Mouse (Mus musculus) intestine, postnatal 0 days (tissue): ENCODE results near the gene Krt222. TPM values are rescaled to one million over a fixed set of nuclear protein-coding genes. Genes with fewer than 3 reads are reported as not detected.
A peak's percentile ranks its signal among the peaks of the same experiment; 100 is the strongest.

Experiments
- ATAC-seq: fragments of 200-750 bp; cut with Nextera tagmentation; 2 replicates; pipeline ENCODE4 v1.8.0; 2017; ENCODE audit warnings: mild to moderate bottlenecking, moderate TSS enrichment, moderate library complexity
- H3K27ac ChIP-seq: fragments of 300-500 bp; sonication (generic); 2 replicates; pipeline ENCODE4 v1.5.1; 2014; ENCODE audit warnings: mild to moderate bottlenecking, low read depth, low read length, moderate library complexity
- H3K27me3 ChIP-seq: fragments of 300-500 bp; sonication (generic); replicated peaks from 2 replicates; pipeline ENCODE4 v1.6.1; 2014; ENCODE audit warnings: low read length, mixed read lengths; ENCODE audit not compliant: control insufficient read depth, insufficient read depth
- H3K36me3 ChIP-seq: fragments of 300-500 bp; sonication (generic); 2 replicates; pipeline ENCODE4 v1.6.1; 2014; ENCODE audit warnings: mild to moderate bottlenecking, moderate library complexity; ENCODE audit not compliant: control insufficient read depth, insufficient read depth
- H3K4me1 ChIP-seq: fragments of 300-500 bp; sonication (generic); replicated peaks from 2 replicates; pipeline ENCODE4 v1.6.1; 2014; ENCODE audit warnings: antibody characterized with exemption, low read length, mixed read lengths; ENCODE audit not compliant: control insufficient read depth, insufficient read depth
- H3K4me2 ChIP-seq: fragments of 300-500 bp; sonication (generic); replicated peaks from 2 replicates; pipeline ENCODE4 v1.6.1; 2014; ENCODE audit warnings: low read depth, mild to moderate bottlenecking, moderate library complexity
- H3K4me3 ChIP-seq: fragments of 300-500 bp; sonication (generic); 2 replicates; pipeline ENCODE4 v1.5.1; 2014; ENCODE audit warnings: low read depth, low read length
- H3K9ac ChIP-seq: fragments of 300-500 bp; sonication (generic); 2 replicates; pipeline ENCODE4 v1.6.1; 2014; ENCODE audit warnings: mild to moderate bottlenecking, low read depth, low read length
- H3K9me3 ChIP-seq: fragments of 300-500 bp; sonication (generic); 2 replicates; pipeline ENCODE4 v1.6.1; 2016; ENCODE audit warnings: mixed run types; ENCODE audit not compliant: control insufficient read depth
- CTCF ChIP-seq: sonication (generic); IDR thresholded peaks from 2 replicates; pipeline ENCODE4 v1.5.1; 2016; ENCODE audit warnings: low read depth, mild to moderate bottlenecking, control low read depth, antibody characterized with exemption, moderate library complexity
- WGBS: fragments of 180-500 bp; shearing (Covaris S2); extraction: QIAGEN DNeasy Blood & Tissue Kit; methylation state at CpG from one replicate; pipeline ENCODE4 v1.1.7; 2014; 5-methylcytosine and 5-hydroxymethylcytosine counted together
- polyA plus RNA-seq: library from polyadenylated mRNA; unstranded; fragments of >200 nt; fragmentation: Nextera tagmentation; extraction: Ambion mirVana; gene quantifications from 2 replicates; pipeline ENCODE4 v1.2.1, GENCODE M21; 2015

Gene Krt222
- polyA plus RNA-seq, 1 experiment from 2014 or later, result 0.61 TPM

DNA sequence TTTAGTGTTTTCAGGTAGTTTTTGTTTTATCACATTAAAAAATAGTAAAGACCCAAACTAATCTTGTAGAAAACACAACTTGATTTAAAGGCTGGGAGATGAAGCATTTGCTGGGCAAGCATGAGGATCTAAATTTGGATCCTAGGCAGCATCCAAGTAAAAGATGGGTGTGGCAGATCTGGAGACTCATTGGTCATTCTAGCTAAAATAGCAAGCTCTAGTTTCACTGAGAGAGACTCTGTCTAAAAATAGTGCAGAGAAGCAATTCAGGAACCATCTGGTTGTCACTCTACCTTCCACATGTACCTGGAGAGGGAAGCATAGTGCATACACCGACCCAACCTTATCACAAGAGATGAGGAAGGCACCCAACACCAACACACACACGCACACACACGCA, 27.7 kb downstream of the Krt222 start:
- Histone ChIP-seq H3K36me3 (peaks cover 75% of the 10 kb centered on the region), H3K9ac (no peak overlapping the region)
- no peak for ATAC-seq

GRCm38 (mm10) chr11:99212693-99213092, 31.2 kb downstream of the Krt222 start:
- Histone ChIP-seq H3K36me3 (peaks cover 69% of the 10 kb centered on the region), H3K4me1 (no peaks in the 10 kb centered on the region), H3K9ac (no peak overlapping the region), H3K4me2 (no peak overlapping the region), H3K27me3 (no peaks in the 10 kb centered on the region), H3K9me3 (no peaks in the 10 kb centered on the region), H3K4me3 (no peak overlapping the region), H3K27ac (no peak overlapping the region)
- WGBS, result 74% methylated on average over 7 of the region's 7 CpGs
- no peak for TF ChIP-seq CTCF
- no peak for ATAC-seq

More for the DNA sequence above, 27.7 kb downstream of the Krt222 start:
- H3K4me3 ChIP-seq, result no peak overlapping the region
- no peaks in the 10 kb centered on the region for H3K9me3 ChIP-seq
- H3K4me2 ChIP-seq, result no peak overlapping the region
- H3K27ac ChIP-seq, result no peak overlapping the region
- no peak for TF ChIP-seq CTCF
- no peaks in the 10 kb centered on the region for H3K27me3 ChIP-seq
- WGBS, result 97% methylated on average over 3 of the region's 3 CpGs
- H3K4me1 ChIP-seq, result no peaks in the 10 kb centered on the region

- H3K9me3 ChIP-seq, result no peaks in the 10 kb centered on the region
- H3K27ac ChIP-seq, result no peak overlapping the region
- no peak for ATAC-seq
- no peaks in the 10 kb centered on the region for H3K4me1 ChIP-seq
- TF ChIP-seq CTCF, result no peak
- H3K4me3 ChIP-seq, result no peak overlapping the region
- 42% methylated on average over 2 of the region's 2 CpGs for WGBS
- H3K9ac ChIP-seq, result no peak overlapping the region
- H3K36me3 ChIP-seq, result peaks cover 62% of the 10 kb centered on the region
- H3K27me3 ChIP-seq, result no peaks in the 10 kb centered on the region
- H3K4me2 ChIP-seq, result no peak overlapping the region
These were observed 31.9 kb downstream of the Krt222 start for GRCm38 (mm10) chr11:99211964-99212363.

DNA sequence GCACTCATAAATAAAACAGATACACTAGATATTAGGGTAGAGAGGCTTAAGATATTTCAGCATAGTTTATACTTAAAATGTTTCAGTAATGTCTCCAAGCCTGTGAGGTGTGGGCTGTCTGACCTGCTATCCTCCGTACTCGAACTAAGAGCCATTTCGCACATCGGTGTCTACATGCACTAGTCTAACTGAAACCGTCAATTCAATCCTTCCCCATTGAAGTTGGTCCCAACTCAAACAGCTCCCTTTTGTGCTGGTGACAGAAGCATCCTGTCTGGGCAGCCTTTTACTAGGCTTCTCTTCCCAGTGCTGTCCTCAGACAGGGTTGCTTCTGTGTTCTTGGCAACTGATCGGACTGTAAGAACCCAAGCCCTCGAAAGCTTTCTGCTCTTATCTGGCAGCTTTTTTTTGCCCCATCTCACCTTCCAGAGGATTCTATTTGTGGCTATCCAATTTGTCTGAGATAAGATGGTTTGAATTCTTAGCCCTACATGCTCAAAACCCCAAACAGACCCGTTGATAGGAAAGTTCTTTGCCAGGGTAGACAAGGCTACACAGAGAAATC, 35.7 kb downstream of the Krt222 start:
- no peak overlapping the region for H3K4me2 ChIP-seq
- WGBS, result 77% methylated on average over 8 of the region's 8 CpGs
- no peak overlapping the region for H3K4me3 ChIP-seq
- TF ChIP-seq CTCF, result no peak
- H3K9me3 ChIP-seq, result no peaks in the 10 kb centered on the region
- peaks cover 29% of the 10 kb centered on the region for H3K36me3 ChIP-seq
- no peak overlapping the region for H3K9ac ChIP-seq
- no peaks in the 10 kb centered on the region for H3K27me3 ChIP-seq
- H3K27ac ChIP-seq, result no peak overlapping the region
- ATAC-seq, result no peak
- no peaks in the 10 kb centered on the region for H3K4me1 ChIP-seq

DNA sequence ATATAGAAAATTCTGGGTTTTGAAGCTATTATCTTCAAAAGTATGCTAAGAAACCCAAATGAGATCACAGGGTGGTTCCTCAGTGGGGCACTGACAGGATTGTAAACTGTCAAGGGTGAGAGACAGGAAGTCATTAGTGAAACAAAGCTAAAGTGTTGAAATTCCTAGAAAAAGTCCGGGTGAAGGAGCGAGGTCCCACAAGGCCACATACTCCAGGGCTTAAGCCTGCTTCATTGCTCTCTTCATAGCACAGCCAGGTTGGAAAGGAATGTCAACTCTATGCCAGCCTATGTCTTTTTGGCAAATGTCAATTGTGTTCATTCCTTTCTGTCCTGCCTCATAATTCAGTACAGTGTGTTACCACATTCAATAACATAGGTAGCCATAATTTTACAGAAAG, 36.4 kb downstream of the Krt222 start:
- WGBS, result 19% methylated on average over 2 of the region's 2 CpGs
- no peak overlapping the region for H3K27ac ChIP-seq
- H3K27me3 ChIP-seq, result no peaks in the 10 kb centered on the region
- peaks cover 22% of the 10 kb centered on the region for H3K36me3 ChIP-seq
- H3K4me3 ChIP-seq, result no peak overlapping the region
- no peaks in the 10 kb centered on the region for H3K9me3 ChIP-seq
- no peak overlapping the region for H3K4me2 ChIP-seq
- no peak for ATAC-seq
- no peaks in the 10 kb centered on the region for H3K4me1 ChIP-seq
- H3K9ac ChIP-seq, result no peak overlapping the region
- no peak for TF ChIP-seq CTCF

DNA sequence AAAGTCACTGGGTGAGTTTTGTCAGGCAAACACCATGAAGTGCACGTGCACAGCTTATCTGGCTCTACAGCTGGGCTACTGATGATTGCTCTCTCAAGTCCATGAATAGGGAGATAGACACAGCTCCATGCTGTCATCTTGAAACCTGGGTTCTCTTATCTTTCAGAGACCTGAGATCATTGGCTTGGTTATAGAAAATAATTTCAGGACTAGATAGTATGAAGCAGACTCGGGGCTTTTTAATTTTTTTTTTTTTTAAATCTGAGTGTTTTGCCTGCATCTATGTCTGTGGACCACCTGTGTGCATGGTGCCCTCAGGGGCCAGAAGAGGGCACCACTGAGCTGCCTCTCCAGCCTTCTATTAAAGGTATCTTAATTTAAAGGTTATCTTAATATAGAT, 36.9 kb downstream of the Krt222 start:
- no peak overlapping the region for H3K4me3 ChIP-seq
- H3K27ac ChIP-seq, result no peak overlapping the region
- H3K4me1 ChIP-seq, result no peaks in the 10 kb centered on the region
- ATAC-seq, result no peak
- H3K9me3 ChIP-seq, result no peaks in the 10 kb centered on the region
- H3K27me3 ChIP-seq, result no peaks in the 10 kb centered on the region
- WGBS, result 14% methylated on average over 2 of the region's 2 CpGs
- peak; percentile 65 for TF ChIP-seq CTCF
- no peak overlapping the region for H3K4me2 ChIP-seq
- peaks cover 17% of the 10 kb centered on the region for H3K36me3 ChIP-seq
- no peak overlapping the region for H3K9ac ChIP-seq

GRCm38 (mm10) chr11:99189154-99189582, 54.7 kb downstream of the Krt222 start:
- H3K4me1 ChIP-seq, result no peaks in the 10 kb centered on the region
- no peak overlapping the region for H3K4me2 ChIP-seq
- H3K36me3 ChIP-seq, result no peaks in the 10 kb centered on the region
- ATAC-seq, result 0 out of 2 replicates have a peak, but pooled peaks have one; percentile 13
- no peak overlapping the region for H3K4me3 ChIP-seq
- TF ChIP-seq CTCF, result peak; percentile 93
- 22% methylated on average over 14 of the region's 14 CpGs for WGBS
- no peak overlapping the region for H3K9ac ChIP-seq
- H3K9me3 ChIP-seq, result no peaks in the 10 kb centered on the region
- H3K27me3 ChIP-seq, result no peaks in the 10 kb centered on the region
- H3K27ac ChIP-seq, result no peak overlapping the region
